Mouse (Mus musculus): ENCODE measurements at regions not wholly inside any gene's neighbourhood (a gene's known extent, or its start where the extent isn't known, plus 50 kb on each side); places are given as distances from the start of the nearest gene placed in this dataset.

DNA sequence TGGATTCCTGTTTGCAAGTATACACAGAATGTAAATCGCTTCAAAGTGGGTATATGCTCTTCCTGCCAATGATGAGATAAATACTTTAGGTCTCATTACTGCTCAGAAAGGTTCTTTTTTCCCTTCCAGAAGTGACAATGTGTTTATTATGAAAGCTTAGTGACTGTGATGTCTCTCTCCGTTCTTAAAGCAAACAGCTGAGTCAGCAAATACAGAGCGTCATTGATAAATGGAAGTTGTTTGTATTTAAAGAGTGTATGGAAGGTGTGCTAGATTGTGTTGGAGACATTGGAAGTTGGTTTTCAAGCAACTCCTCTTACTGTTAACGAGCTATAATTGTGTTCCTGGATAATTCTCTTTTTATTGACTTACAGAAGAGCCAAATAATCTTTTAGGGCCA, 408.0 kb downstream of the Prr30 start:
- H3K4me3 ChIP-seq (ENCODE audit: low read depth, low read length), result no peak overlapping the region
- no peaks in the 10 kb centered on the region for H3K4me1 ChIP-seq (ENCODE audit: control insufficient read depth, insufficient read depth, low read length)
- no peaks in the 10 kb centered on the region for H3K9me3 ChIP-seq (ENCODE audit: control insufficient read depth, low read depth, low read length)
- H3K27me3 ChIP-seq (ENCODE audit: control insufficient read depth, insufficient read depth, low read length), result no peaks in the 10 kb centered on the region
- H3K4me2 ChIP-seq (replicated peaks; ENCODE audit: low read depth, low read length), result no peak overlapping the region
- no peak overlapping the region for H3K9ac ChIP-seq (replicated peaks; ENCODE audit: low read depth, low read length)
- no peak overlapping the region for H3K27ac ChIP-seq (ENCODE audit: low read length)
- no peak for ATAC-seq (ENCODE audit: insufficient number of reproducible peaks, insufficient read depth, low FRiP score, low read depth)
- WGBS, result 63% methylated on average over 4 of the region's 4 CpGs
- no peaks in the 10 kb centered on the region for H3K36me3 ChIP-seq (ENCODE audit: control insufficient read depth, insufficient read depth, low read length)

DNA sequence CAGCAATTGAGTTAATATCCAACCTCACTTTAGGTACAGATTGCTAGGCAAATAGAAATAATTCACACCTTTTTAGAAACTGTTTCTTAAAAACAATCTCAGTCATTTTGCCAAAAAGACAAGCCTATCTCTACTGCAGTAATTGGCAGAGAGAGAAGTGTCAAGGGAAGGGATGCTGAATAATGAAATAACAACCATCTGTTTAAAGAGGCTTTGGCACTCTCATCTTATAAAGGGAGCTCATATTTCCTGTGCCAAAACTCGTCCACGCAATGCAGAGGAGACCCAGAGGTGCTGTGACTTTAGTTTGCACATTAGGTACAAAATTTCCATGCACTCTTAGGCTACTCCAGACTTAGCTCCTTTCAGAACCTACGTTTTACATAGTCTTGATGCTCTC, 418.2 kb downstream of the Prr30 start:
- ATAC-seq (ENCODE audit: insufficient number of reproducible peaks, insufficient read depth, low FRiP score, low read depth), result no peak

DNA sequence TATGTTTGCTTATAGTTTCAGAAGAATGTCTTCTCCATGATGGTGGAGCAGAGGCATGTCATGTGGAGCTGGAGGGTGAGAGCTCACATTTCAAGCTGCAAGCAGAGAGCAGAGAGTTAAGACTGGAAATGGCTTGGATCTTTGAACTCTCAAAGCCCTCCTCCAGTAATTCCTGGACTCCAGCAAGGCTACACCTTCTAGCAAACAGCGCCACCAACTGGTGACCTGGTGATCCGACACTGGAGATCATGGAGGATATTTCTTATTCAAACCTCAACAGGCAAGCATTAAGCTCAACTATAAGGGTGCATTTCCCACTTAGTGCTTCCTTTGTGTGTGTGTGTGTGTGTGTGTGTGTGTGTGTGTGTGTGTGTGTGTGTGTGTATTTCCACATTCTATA, 446.2 kb downstream of the Prr30 start:
- Histone ChIP-seq H3K4me1 (ENCODE audit: control insufficient read depth, insufficient read depth, low read length) (peaks cover 3% of the 10 kb centered on the region; the same call in 1 of the 2 replicates), H3K36me3 (ENCODE audit: control insufficient read depth, insufficient read depth, low read length) (no peaks in the 10 kb centered on the region), H3K4me2 (replicated peaks; ENCODE audit: low read depth, low read length) (no peak overlapping the region), H3K27ac (ENCODE audit: low read length) (no peak overlapping the region), H3K4me3 (ENCODE audit: low read depth, low read length) (no peak overlapping the region), H3K9ac (replicated peaks; ENCODE audit: low read depth, low read length) (no peak overlapping the region), H3K27me3 (ENCODE audit: control insufficient read depth, insufficient read depth, low read length) (no peaks in the 10 kb centered on the region), H3K9me3 (ENCODE audit: control insufficient read depth, low read depth, low read length) (no peaks in the 10 kb centered on the region)
- WGBS, result 42% methylated on average over 2 of the region's 2 CpGs
- no peak for ATAC-seq (ENCODE audit: insufficient number of reproducible peaks, insufficient read depth, low FRiP score, low read depth)

More for the DNA sequence above, 418.2 kb downstream of the Prr30 start:
- no peak overlapping the region for H3K27ac ChIP-seq (ENCODE audit: low read length)
- no peak overlapping the region for H3K9ac ChIP-seq (replicated peaks; ENCODE audit: low read depth, low read length)
- no peak overlapping the region for H3K4me3 ChIP-seq (ENCODE audit: low read depth, low read length)
- no peak overlapping the region for H3K4me2 ChIP-seq (replicated peaks; ENCODE audit: low read depth, low read length)
- no peaks in the 10 kb centered on the region for H3K9me3 ChIP-seq (ENCODE audit: control insufficient read depth, low read depth, low read length)
- no peaks in the 10 kb centered on the region for H3K4me1 ChIP-seq (ENCODE audit: control insufficient read depth, insufficient read depth, low read length)
- 81% methylated on average over 3 of the region's 3 CpGs for WGBS
- H3K36me3 ChIP-seq (ENCODE audit: control insufficient read depth, insufficient read depth, low read length), result no peaks in the 10 kb centered on the region
- no peaks in the 10 kb centered on the region for H3K27me3 ChIP-seq (ENCODE audit: control insufficient read depth, insufficient read depth, low read length)

DNA sequence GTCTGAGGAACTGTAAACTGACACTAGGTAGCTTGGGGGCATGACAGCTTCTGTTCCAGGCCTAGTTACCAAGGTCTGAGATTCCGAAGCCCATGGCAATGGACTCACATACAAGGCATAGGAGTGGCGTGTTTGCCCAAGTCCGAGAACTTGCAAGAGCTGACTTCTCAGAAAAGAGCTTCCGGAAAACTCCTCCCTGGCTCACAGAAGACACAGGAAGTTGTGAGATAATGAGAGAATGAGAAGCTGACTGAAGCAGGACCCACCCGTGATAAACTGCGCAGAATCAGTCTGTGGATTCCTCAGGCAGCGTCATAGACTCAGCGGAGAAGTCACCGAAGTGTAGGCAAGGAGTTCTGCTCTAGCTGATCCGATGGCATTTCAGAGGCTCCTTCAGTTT, 447.4 kb downstream of the Prr30 start:
- WGBS, result 88% methylated on average over 10 of the region's 10 CpGs
- no peak for ATAC-seq (ENCODE audit: insufficient number of reproducible peaks, insufficient read depth, low FRiP score, low read depth)
- Histone ChIP-seq H3K27ac (ENCODE audit: low read length) (no peak overlapping the region), H3K4me2 (replicated peaks; ENCODE audit: low read depth, low read length) (no peak overlapping the region), H3K4me3 (ENCODE audit: low read depth, low read length) (no peak overlapping the region), H3K4me1 (ENCODE audit: control insufficient read depth, insufficient read depth, low read length) (peaks cover 3% of the 10 kb centered on the region; the same call in 1 of the 2 replicates), H3K9me3 (ENCODE audit: control insufficient read depth, low read depth, low read length) (no peaks in the 10 kb centered on the region), H3K27me3 (ENCODE audit: control insufficient read depth, insufficient read depth, low read length) (no peaks in the 10 kb centered on the region), H3K9ac (replicated peaks; ENCODE audit: low read depth, low read length) (no peak overlapping the region), H3K36me3 (ENCODE audit: control insufficient read depth, insufficient read depth, low read length) (no peaks in the 10 kb centered on the region)

DNA sequence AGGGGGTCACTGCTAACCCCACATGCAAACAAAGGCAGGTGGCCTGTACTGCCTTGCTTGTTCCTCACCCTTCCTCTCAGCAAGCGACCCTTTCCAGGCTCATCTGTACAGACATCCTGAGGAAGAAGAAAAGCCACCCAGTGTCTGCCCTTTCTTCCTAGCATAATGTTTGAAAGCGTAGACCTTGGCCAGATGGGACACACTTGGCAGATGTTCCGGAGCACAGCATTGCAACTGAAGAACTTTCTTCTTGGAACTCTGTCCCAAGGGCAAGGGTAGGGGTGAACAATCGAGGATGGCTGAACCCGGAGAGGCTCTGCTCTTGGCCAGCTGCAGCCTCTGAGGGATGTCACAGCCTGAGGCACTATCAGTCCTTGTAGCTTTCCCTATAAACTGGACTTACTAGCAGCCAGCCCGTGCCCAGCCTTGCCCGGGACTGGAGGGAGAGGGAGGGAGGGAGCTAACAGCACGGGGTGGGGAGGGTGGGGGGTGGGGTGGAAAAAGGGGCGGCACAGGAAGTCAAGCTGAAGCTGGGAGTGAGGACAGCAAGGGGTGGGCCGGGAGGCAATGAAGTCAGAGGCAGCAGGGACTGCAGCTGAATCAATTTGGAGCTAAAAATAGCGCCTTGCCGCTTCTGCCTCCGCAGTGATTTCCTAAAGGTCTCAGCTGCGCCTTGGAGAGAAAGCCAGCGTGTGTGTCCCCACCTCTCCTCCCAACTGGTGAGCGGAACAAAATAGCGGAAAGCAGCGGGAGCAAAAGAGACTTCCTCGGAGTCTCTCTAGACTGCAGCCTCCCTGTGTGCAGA, 450.2 kb downstream of the Prr30 start:
- ATAC-seq (ENCODE audit: insufficient number of reproducible peaks, insufficient read depth, low FRiP score, low read depth), result peak; percentile 95
- H3K27ac ChIP-seq (ENCODE audit: low read length), result peak overlapping the region; percentile 84
- H3K27me3 ChIP-seq (ENCODE audit: control insufficient read depth, insufficient read depth, low read length), result no peaks in the 10 kb centered on the region
- H3K4me2 ChIP-seq (replicated peaks; ENCODE audit: low read depth, low read length), result peak overlapping the region; percentile 49
- no peaks in the 10 kb centered on the region for H3K36me3 ChIP-seq (ENCODE audit: control insufficient read depth, insufficient read depth, low read length)
- H3K9ac ChIP-seq (replicated peaks; ENCODE audit: low read depth, low read length), result 0 out of 2 replicates have a peak overlapping the region, but pooled peaks have one; percentile 2
- peaks cover 3% of the 10 kb centered on the region; the same call in 1 of the 2 replicates for H3K4me1 ChIP-seq (ENCODE audit: control insufficient read depth, insufficient read depth, low read length)
- H3K4me3 ChIP-seq (ENCODE audit: low read depth, low read length), result peak overlapping the region; percentile 25
- H3K9me3 ChIP-seq (ENCODE audit: control insufficient read depth, low read depth, low read length), result no peaks in the 10 kb centered on the region
- WGBS, result 10% methylated on average over 19 of the region's 19 CpGs

DNA sequence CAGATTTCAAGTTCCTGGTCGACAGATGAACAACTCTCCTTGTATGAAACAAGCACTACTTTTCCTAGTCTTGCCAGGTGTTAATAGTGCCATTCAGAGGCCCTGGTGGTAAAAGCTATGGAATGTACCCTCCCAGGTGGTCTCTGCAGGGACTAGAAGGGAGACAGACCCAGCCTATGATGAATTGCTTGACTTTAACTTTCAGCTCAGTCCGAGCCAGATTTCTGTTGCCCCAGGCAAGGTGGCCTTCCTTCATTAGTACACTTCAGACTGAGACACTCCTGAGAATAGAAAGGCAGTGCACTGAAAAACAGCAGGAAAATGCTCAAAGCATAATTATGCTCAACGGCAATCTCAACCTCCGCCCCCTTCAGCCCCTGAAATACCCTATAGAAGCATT, 450.8 kb upstream of the Klf12 start:
- Histone ChIP-seq H3K27me3 (ENCODE audit: control insufficient read depth, insufficient read depth, low read length) (no peaks in the 10 kb centered on the region), H3K9me3 (ENCODE audit: control insufficient read depth, low read depth, low read length) (no peaks in the 10 kb centered on the region), H3K4me1 (ENCODE audit: control insufficient read depth, insufficient read depth, low read length) (no peaks in the 10 kb centered on the region), H3K36me3 (ENCODE audit: control insufficient read depth, insufficient read depth, low read length) (no peaks in the 10 kb centered on the region), H3K27ac (ENCODE audit: low read length) (no peak overlapping the region), H3K4me3 (ENCODE audit: low read depth, low read length) (no peak overlapping the region), H3K9ac (replicated peaks; ENCODE audit: low read depth, low read length) (no peak overlapping the region), H3K4me2 (replicated peaks; ENCODE audit: low read depth, low read length) (no peak overlapping the region)
- ATAC-seq (ENCODE audit: insufficient number of reproducible peaks, insufficient read depth, low FRiP score, low read depth), result no peak
- WGBS, result 62% methylated on average over 4 of the region's 4 CpGs

DNA sequence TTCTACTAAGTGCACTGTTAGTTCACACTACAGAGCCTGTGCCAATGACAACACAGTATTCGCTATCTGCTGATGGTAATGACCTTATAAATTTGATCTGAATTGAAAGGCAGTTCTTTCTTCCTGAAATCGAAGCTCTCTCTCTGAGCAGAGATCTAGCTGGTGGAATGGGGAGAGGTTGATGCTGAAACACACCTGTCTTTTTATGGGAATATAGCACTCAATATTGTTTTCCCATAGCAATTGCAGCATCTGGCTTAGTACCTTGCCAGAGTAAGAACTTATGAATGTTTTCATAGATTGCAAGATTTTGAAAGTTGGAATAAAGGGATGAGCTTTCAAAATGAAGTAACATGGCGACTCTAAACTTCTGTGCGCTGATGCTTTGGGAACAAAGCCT, 444.0 kb upstream of the Klf12 start:
- no peak overlapping the region for H3K27ac ChIP-seq (ENCODE audit: low read length)
- no peaks in the 10 kb centered on the region for H3K9me3 ChIP-seq (ENCODE audit: control insufficient read depth, low read depth, low read length)
- H3K9ac ChIP-seq (replicated peaks; ENCODE audit: low read depth, low read length), result no peak overlapping the region
- no peaks in the 10 kb centered on the region for H3K27me3 ChIP-seq (ENCODE audit: control insufficient read depth, insufficient read depth, low read length)
- H3K36me3 ChIP-seq (ENCODE audit: control insufficient read depth, insufficient read depth, low read length), result no peaks in the 10 kb centered on the region
- H3K4me1 ChIP-seq (ENCODE audit: control insufficient read depth, insufficient read depth, low read length), result no peaks in the 10 kb centered on the region
- WGBS, result 79% methylated on average over 4 of the region's 4 CpGs
- no peak overlapping the region for H3K4me2 ChIP-seq (replicated peaks; ENCODE audit: low read depth, low read length)
- ATAC-seq (ENCODE audit: insufficient number of reproducible peaks, insufficient read depth, low FRiP score, low read depth), result no peak
- no peak overlapping the region for H3K4me3 ChIP-seq (ENCODE audit: low read depth, low read length)

DNA sequence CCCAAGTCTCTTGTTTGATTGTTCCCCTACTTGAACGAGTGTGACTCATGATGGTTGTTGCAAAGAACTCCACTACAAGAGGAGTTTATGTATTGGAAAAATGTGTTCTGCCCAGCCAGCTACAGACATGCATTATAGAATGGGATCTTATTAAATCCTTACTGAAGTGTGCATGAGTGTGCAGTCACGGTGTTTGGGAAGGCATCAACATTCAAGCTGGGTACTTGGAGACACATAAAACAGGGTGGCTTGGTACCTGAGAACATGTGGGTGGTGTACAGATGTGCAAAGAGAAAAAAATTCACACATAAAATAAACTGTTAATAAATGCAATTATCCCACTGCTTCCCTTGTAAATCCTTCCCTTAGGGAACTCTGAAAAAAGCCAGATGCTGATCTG, 443.2 kb upstream of the Klf12 start:
- no peak overlapping the region; the same call in 1 of the 2 replicates for H3K27ac ChIP-seq (ENCODE audit: low read length)
- H3K4me1 ChIP-seq (ENCODE audit: control insufficient read depth, insufficient read depth, low read length), result no peaks in the 10 kb centered on the region
- no peak for ATAC-seq (ENCODE audit: insufficient number of reproducible peaks, insufficient read depth, low FRiP score, low read depth)
- H3K36me3 ChIP-seq (ENCODE audit: control insufficient read depth, insufficient read depth, low read length), result no peaks in the 10 kb centered on the region
- no peaks in the 10 kb centered on the region for H3K27me3 ChIP-seq (ENCODE audit: control insufficient read depth, insufficient read depth, low read length)
- no peaks in the 10 kb centered on the region for H3K9me3 ChIP-seq (ENCODE audit: control insufficient read depth, low read depth, low read length)
- H3K4me3 ChIP-seq (ENCODE audit: low read depth, low read length), result no peak overlapping the region
- no peak overlapping the region for H3K4me2 ChIP-seq (replicated peaks; ENCODE audit: low read depth, low read length)
- H3K9ac ChIP-seq (replicated peaks; ENCODE audit: low read depth, low read length), result no peak overlapping the region
- WGBS, result 49% methylated on average over 2 of the region's 2 CpGs

DNA sequence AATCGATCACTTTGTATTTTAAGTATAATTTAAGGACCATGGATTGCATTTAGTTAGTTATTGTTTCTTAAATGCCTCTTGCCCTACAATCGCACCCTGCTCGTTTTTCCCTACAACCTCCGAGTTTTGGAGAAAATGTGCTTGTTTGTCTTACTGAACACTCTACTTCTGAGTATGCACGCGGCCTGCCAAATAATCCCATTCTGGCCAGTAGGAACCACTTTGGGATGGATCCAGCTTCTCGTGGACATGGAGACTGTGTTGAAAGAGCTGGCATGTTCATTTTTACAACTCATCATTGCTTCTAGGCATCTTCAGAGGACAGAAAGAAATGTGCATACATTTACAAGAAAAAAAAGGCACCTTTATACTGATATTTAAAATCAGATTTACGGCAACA, 440.5 kb upstream of the Klf12 start:
- H3K4me1 ChIP-seq (ENCODE audit: control insufficient read depth, insufficient read depth, low read length), result no peaks in the 10 kb centered on the region
- H3K9me3 ChIP-seq (ENCODE audit: control insufficient read depth, low read depth, low read length), result no peaks in the 10 kb centered on the region
- no peak overlapping the region for H3K4me3 ChIP-seq (ENCODE audit: low read depth, low read length)
- no peak overlapping the region for H3K4me2 ChIP-seq (replicated peaks; ENCODE audit: low read depth, low read length)
- no peak overlapping the region for H3K27ac ChIP-seq (ENCODE audit: low read length)
- no peak for ATAC-seq (ENCODE audit: insufficient number of reproducible peaks, insufficient read depth, low FRiP score, low read depth)
- no peaks in the 10 kb centered on the region for H3K36me3 ChIP-seq (ENCODE audit: control insufficient read depth, insufficient read depth, low read length)
- no peaks in the 10 kb centered on the region for H3K27me3 ChIP-seq (ENCODE audit: control insufficient read depth, insufficient read depth, low read length)
- 84% methylated on average over 8 of the region's 8 CpGs for WGBS
- no peak overlapping the region for H3K9ac ChIP-seq (replicated peaks; ENCODE audit: low read depth, low read length)

Measured in stomach, embryonic 14.5 days (tissue).